Mouse (Mus musculus) lung, adult 2 months (tissue): ENCODE measurements around the gene Mecom.

Experiments used
- CTCF ChIP-seq: fragments of 200-500 bp; IDR thresholded peaks from 2 replicates; pipeline ENCODE4 v1.5.1; 2011; ENCODE audit warnings: mild to moderate bottlenecking, low read length, control low read depth; ENCODE audit not compliant: insufficient read depth
- POLR2A ChIP-seq: fragments of 200-500 bp; IDR thresholded peaks from 2 replicates; pipeline ENCODE4 v1.6.1; 2011; ENCODE audit warnings: low read depth, mild to moderate bottlenecking, control low read depth, low read length, borderline replicate concordance; ENCODE audit errors: extremely low read depth

- TF ChIP-seq CTCF (no peak), POLR2A (no peak)
Observed at GRCm38 (mm10) chr3:30097129-30097528, 450.7 kb downstream of the Mecom start.
